Mouse (Mus musculus): Measurements from ENCODE around the gene Lypd6b. TPM values are rescaled to one million over a fixed set of nuclear protein-coding genes. Genes with fewer than 3 reads are reported as not detected.

Gene Lypd6b
- 5.4 and 6.2 TPM in 2 replicates for polyA plus RNA-seq (2012; rRNA removed)

GRCm38 (mm10) chr2:49787376-49788050 lies at the start of gene Lypd6b:
Gene Lypd6b (plus strand): TSS chr2:49787688.
- TF ChIP-seq POLR2A (IDR thresholded peaks at IDR 0.05; ENCODE audit: borderline replicate concordance, extremely low read depth, insufficient read depth, insufficient read length, poor library complexity, severe bottlenecking) (no peak), CTCF (IDR thresholded peaks at IDR 0.05; ENCODE audit: borderline replicate concordance, extremely low read depth, insufficient read depth, insufficient read length) (no peak)
- no peak for DNase-seq (ENCODE audit: low read depth)

GRCm38 (mm10) chr2:49739046-49739445 lies 48.4 kb upstream of the Lypd6b start:
- TF ChIP-seq POLR2A (IDR thresholded peaks at IDR 0.05; ENCODE audit: borderline replicate concordance, extremely low read depth, insufficient read depth, insufficient read length, poor library complexity, severe bottlenecking) (no peak), CTCF (IDR thresholded peaks at IDR 0.05; ENCODE audit: borderline replicate concordance, extremely low read depth, insufficient read depth, insufficient read length) (no peak)
- no peak for DNase-seq (ENCODE audit: low read depth)

DNA sequence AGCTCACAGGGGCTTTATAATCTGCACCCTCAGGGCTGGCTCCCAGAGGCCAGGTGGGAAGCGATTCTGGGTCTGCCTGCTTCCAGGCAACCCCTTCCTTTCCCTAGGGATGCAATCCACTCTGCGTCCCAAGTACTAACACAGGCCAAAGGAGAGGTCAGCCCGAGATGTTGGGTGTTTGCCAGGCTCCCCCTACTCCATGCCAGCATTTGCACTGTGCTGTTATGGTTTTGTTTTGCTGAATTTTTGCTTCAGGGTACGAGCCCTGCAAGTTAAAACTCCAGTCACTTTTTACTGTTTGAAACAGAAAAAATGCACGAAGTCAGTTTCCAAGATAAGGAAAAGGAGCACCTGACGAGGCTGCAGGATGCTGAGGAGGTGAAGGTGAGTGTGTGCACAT lies 46.5 kb upstream of the Lypd6b start:
- TF ChIP-seq CTCF (IDR thresholded peaks at IDR 0.05; ENCODE audit: borderline replicate concordance, extremely low read depth, insufficient read depth, insufficient read length) (no peak), POLR2A (IDR thresholded peaks at IDR 0.05; ENCODE audit: borderline replicate concordance, extremely low read depth, insufficient read depth, insufficient read length, poor library complexity, severe bottlenecking) (no peak)
- no peak for DNase-seq (ENCODE audit: low read depth)

DNA sequence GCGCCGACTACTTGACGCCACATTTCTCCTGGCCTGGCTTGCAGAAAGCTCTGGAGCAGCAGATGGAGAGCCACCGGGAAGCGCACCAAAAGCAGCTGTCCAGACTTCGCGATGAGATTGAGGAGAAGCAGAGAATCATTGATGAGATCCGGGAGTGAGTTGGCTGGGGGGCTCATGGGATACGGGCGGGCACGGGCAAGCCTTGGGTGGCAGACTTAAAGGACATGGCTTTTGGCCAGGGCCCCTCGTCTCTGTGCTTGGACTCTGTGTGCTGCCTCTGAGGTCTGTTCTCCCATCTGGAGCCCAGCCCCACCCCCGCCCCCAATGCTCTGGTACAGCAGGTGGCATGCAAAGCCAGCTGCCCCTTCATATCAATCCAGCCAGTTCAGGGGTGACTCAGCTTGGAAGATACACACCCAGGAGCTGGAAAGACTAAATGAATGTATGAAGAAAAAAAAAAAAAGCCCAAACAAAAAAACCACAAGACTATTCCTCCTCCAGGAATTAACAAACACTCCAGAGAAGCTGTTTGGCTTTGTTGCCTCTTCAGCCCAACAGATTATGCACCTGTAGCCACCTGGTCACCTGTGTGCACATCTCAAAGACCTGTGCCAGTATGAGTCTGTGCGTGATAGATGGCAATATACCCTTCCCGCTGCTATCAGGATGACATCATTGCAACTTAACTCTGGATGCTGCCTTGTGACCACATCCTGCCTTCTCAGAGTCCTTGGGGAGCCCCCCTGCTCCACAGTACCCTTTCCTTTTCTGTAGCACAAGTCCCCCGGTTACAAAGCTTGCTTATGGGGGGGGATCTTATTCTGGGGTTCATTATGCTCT lies 45.4 kb upstream of the Lypd6b start:
- no peak for TF ChIP-seq POLR2A (IDR thresholded peaks at IDR 0.05; ENCODE audit: borderline replicate concordance, extremely low read depth, insufficient read depth, insufficient read length, poor library complexity, severe bottlenecking)
- TF ChIP-seq CTCF (IDR thresholded peaks at IDR 0.05; ENCODE audit: borderline replicate concordance, extremely low read depth, insufficient read depth, insufficient read length) = no peak
- peak; percentile 90 for DNase-seq (ENCODE audit: low read depth)

GRCm38 (mm10) chr2:49742919-49743318 lies 44.6 kb upstream of the Lypd6b start:
- no peak for DNase-seq (ENCODE audit: low read depth)
- TF ChIP-seq CTCF (IDR thresholded peaks at IDR 0.05; ENCODE audit: borderline replicate concordance, extremely low read depth, insufficient read depth, insufficient read length) (no peak), POLR2A (IDR thresholded peaks at IDR 0.05; ENCODE audit: borderline replicate concordance, extremely low read depth, insufficient read depth, insufficient read length, poor library complexity, severe bottlenecking) (no peak)

DNA sequence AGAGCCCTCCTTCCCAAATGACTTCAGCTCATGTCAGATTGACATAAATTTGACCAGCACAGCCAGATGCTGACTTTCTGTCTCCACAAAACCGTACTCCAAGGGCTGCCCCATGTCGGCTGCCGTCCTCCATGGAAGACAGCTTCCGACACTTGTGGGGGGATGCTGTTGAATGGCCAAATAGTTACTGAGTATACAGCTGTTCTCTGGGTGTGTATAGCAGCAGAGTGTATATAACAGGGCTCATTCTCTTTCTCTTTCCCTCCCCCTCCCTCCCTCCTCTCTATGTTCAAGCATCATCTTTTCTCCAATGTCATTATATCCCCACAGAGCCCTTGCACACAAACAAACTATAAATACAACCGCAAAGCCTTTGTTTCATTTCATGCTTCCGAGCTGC lies 43.7 kb upstream of the Lypd6b start:
- TF ChIP-seq CTCF (IDR thresholded peaks at IDR 0.05; ENCODE audit: borderline replicate concordance, extremely low read depth, insufficient read depth, insufficient read length) (no peak), POLR2A (IDR thresholded peaks at IDR 0.05; ENCODE audit: borderline replicate concordance, extremely low read depth, insufficient read depth, insufficient read length, poor library complexity, severe bottlenecking) (no peak)
- no peak for DNase-seq (ENCODE audit: low read depth)

DNA sequence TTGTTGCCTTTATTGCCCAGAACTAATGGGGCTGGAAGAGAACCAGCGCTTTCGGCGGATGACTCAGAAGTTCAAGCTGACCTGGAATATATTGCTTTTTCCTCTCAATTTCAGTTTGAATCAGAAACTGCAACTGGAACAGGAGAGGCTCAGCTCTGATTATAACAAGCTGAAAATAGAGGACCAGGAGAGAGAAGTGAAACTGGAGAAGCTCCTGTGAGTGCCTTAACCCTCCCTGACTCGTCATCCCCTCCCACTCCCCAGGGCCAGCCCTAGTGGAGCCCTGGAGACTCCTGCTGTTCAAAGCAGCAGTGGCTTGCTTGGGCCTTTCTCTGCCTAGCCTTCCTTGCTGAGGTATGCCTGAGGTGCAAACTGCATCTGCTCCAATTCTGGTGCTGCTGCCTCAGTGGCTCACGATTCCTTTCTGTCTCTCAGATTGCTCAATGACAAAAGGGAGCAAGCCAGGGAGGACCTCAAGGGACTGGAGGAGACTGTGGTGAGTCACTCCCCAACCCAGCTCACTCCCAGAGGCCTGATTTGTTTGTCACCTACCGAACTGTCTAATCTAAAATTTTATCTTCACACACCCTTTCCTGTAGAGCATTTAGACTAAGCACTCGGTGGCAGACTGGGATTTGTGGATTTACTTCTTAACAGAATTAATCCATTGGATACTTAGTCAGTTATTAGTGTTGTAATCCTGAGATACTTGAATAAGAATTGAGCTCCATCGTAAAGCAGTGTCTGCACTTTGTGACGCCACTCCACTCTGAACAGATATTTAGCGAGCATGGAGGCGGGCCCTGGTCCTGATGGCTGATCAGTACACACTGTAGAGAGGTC lies 43.0 kb upstream of the Lypd6b start:
- no peak for DNase-seq (ENCODE audit: low read depth)
- no peak for TF ChIP-seq CTCF (IDR thresholded peaks at IDR 0.05; ENCODE audit: borderline replicate concordance, extremely low read depth, insufficient read depth, insufficient read length)
- no peak for TF ChIP-seq POLR2A (IDR thresholded peaks at IDR 0.05; ENCODE audit: borderline replicate concordance, extremely low read depth, insufficient read depth, insufficient read length, poor library complexity, severe bottlenecking)

- no peak for TF ChIP-seq CTCF (IDR thresholded peaks at IDR 0.05; ENCODE audit: borderline replicate concordance, extremely low read depth, insufficient read depth, insufficient read length)
- TF ChIP-seq POLR2A (IDR thresholded peaks at IDR 0.05; ENCODE audit: borderline replicate concordance, extremely low read depth, insufficient read depth, insufficient read length, poor library complexity, severe bottlenecking) = no peak
These were observed 42.2 kb upstream of the Lypd6b start for GRCm38 (mm10) chr2:49745094-49745781.

GRCm38 (mm10) chr2:49746947-49747346 lies 40.5 kb upstream of the Lypd6b start:
- TF ChIP-seq CTCF (IDR thresholded peaks at IDR 0.05; ENCODE audit: borderline replicate concordance, extremely low read depth, insufficient read depth, insufficient read length) = no peak
- no peak for TF ChIP-seq POLR2A (IDR thresholded peaks at IDR 0.05; ENCODE audit: borderline replicate concordance, extremely low read depth, insufficient read depth, insufficient read length, poor library complexity, severe bottlenecking)
- DNase-seq (ENCODE audit: low read depth) = no peak

More at GRCm38 (mm10) chr2:49745094-49745781, 42.2 kb upstream of the Lypd6b start:
- DNase-seq (ENCODE audit: low read depth) = peak; percentile 70

DNA sequence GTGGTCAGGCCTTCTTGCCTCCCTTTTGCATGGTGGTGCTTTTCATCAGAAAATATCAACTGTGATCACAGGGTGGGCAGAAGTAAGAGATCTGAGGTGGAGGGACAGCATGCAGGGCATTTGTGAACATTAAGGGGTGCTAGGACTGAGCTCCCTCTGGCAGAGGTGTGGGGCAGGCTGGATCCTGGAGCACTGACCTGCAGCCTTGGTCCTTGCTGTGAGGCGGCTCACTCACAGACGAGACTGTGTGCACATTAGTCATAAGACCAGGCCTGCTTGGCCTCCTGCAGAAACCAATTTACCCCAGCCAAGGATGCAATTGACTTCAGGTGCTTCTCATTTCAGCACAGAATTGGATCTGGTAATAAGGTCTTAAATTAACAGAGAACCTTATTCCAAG lies 39.8 kb upstream of the Lypd6b start:
- no peak for DNase-seq (ENCODE audit: low read depth)
- TF ChIP-seq CTCF (IDR thresholded peaks at IDR 0.05; ENCODE audit: borderline replicate concordance, extremely low read depth, insufficient read depth, insufficient read length) (no peak), POLR2A (IDR thresholded peaks at IDR 0.05; ENCODE audit: borderline replicate concordance, extremely low read depth, insufficient read depth, insufficient read length, poor library complexity, severe bottlenecking) (no peak)
